In genomic region chr5:98946117-98946620, GRCm38 (mm10) we compare ENCODE assay signal across 29 mouse cellular contexts.
DNase-seq lines count a peak whose midpoint lies in the region; ATAC-seq and TF ChIP-seq lines count a peak whose summit lies in the region.
"Had no signal": no experiment of that assay in that cellular context is flagged by ENCODE, and none has a peak within 500 bp of the region (broad histone marks: within the 10 kb centered on the region; RNA-seq: fewer than 3 reads in every experiment).

No protein-coding gene starts in this region.

- H3K4me2 ChIP-seq in lung, postnatal 0 days (replicated peaks; ENCODE audit: low read depth, low read length) = no peak overlapping the region
- H3K4me2 ChIP-seq: embryonic facial prominence, embryonic 12.5 days; embryonic facial prominence, embryonic 15.5 days; forebrain, embryonic 12.5 days; forebrain, embryonic 15.5 days; heart, embryonic 12.5 days; heart, embryonic 15.5 days; hindbrain, embryonic 13.5 days had no signal

- H3K9me3 ChIP-seq in lung, postnatal 0 days (ENCODE audit: low read length) = no peaks in the 10 kb centered on the region
- H3K9me3 ChIP-seq: embryonic facial prominence, embryonic 12.5 days; embryonic facial prominence, embryonic 15.5 days; forebrain, embryonic 12.5 days; forebrain, embryonic 15.5 days; heart, embryonic 12.5 days; heart, embryonic 15.5 days; hindbrain, embryonic 10.5 days; hindbrain, embryonic 13.5 days had no signal

- H3K27me3 ChIP-seq in lung, postnatal 0 days (replicated peaks; ENCODE audit: insufficient read depth, low read length) = no peaks in the 10 kb centered on the region
- H3K27me3 ChIP-seq: embryonic facial prominence, embryonic 12.5 days; embryonic facial prominence, embryonic 15.5 days; forebrain, embryonic 12.5 days; forebrain, embryonic 15.5 days; heart, embryonic 12.5 days; heart, embryonic 15.5 days; hindbrain, embryonic 13.5 days had no signal

- no peaks in the 10 kb centered on the region for H3K4me1 ChIP-seq in lung, postnatal 0 days (ENCODE audit: insufficient read depth, low read depth, low read length)
- H3K4me1 ChIP-seq: embryonic facial prominence, embryonic 12.5 days; embryonic facial prominence, embryonic 15.5 days; forebrain, embryonic 15.5 days; heart, embryonic 12.5 days; heart, embryonic 15.5 days; hindbrain, embryonic 13.5 days had no signal

- no peaks in the 10 kb centered on the region for H3K36me3 ChIP-seq in lung, postnatal 0 days (ENCODE audit: insufficient read depth, low read length)
- H3K36me3 ChIP-seq: embryonic facial prominence, embryonic 12.5 days; embryonic facial prominence, embryonic 15.5 days; forebrain, embryonic 12.5 days; forebrain, embryonic 15.5 days; heart, embryonic 12.5 days; heart, embryonic 15.5 days; hindbrain, embryonic 10.5 days; hindbrain, embryonic 13.5 days had no signal

- WGBS in lung, postnatal 0 days = 56% methylated on average over 4 of the region's 4 CpGs

- TF ChIP-seq CTCF in lung, postnatal 0 days (IDR thresholded peaks at IDR 0.05) = no peak

- H3K27ac ChIP-seq in lung, postnatal 0 days (ENCODE audit: low read length) = no peak overlapping the region
- H3K27ac ChIP-seq: embryonic facial prominence, embryonic 12.5 days; embryonic facial prominence, embryonic 15.5 days; forebrain, embryonic 12.5 days; forebrain, embryonic 15.5 days; heart, embryonic 15.5 days; hindbrain, embryonic 10.5 days; hindbrain, embryonic 13.5 days had no signal

- peak; percentile 18 for DNase-seq in lung, postnatal 0 days (ENCODE audit: low spot score)
- no peak for DNase-seq in lung, postnatal 4 days
- peak; percentile 75 for DNase-seq in NIH3T3 (ENCODE audit: low read depth)
- DNase-seq in hindlimb bud, embryonic 11.5 days (ENCODE audit: extremely low spot score, low read depth, low spot score) = peak; percentile 41
- no peak for DNase-seq in retina, postnatal 1 day
- DNase-seq in left cerebral cortex, adult 11 months (ENCODE audit: low spot score) = no peak
- DNase-seq: adrenal gland, postnatal 10 days; B cell, adult 2 months; cerebellum, adult 11 months; cerebellum, adult 2 months; cerebellum, adult 9-11 months; cerebellum, postnatal 25 days; gastrocnemius, postnatal 25 days; heart, adult 18-20 months; heart, postnatal 10 days; heart, postnatal 36 days had no signal

- no peak overlapping the region for H3K4me3 ChIP-seq in lung, postnatal 0 days (ENCODE audit: low read depth, low read length)
- H3K4me3 ChIP-seq: embryonic facial prominence, embryonic 12.5 days; embryonic facial prominence, embryonic 15.5 days; erythroblast, embryonic 14.5 days; forebrain, embryonic 12.5 days; forebrain, embryonic 15.5 days; heart, embryonic 12.5 days; heart, embryonic 15.5 days; hindbrain, embryonic 10.5 days; hindbrain, embryonic 13.5 days had no signal

- no peak for ATAC-seq in lung, postnatal 0 days
- ATAC-seq: activated CD4-positive, CD25-positive, alpha-beta regulatory T cell, adult 4 months; CD4-positive, CD25-positive, alpha-beta regulatory T cell, adult 4 months; forebrain, embryonic 15.5 days; hindbrain, embryonic 16.5 days; inflammation-experienced regulatory T-cells, adult 6 months had no signal

- no peak for TF ChIP-seq EP300 in lung, postnatal 0 days (IDR thresholded peaks at IDR 0.05)

- no peak overlapping the region for H3K9ac ChIP-seq in lung, postnatal 0 days (replicated peaks; ENCODE audit: low read depth)
- H3K9ac ChIP-seq: embryonic facial prominence, embryonic 12.5 days; embryonic facial prominence, embryonic 15.5 days; forebrain, embryonic 12.5 days; forebrain, embryonic 15.5 days; heart, embryonic 12.5 days; heart, embryonic 15.5 days; hindbrain, embryonic 13.5 days had no signal

Comparison
In these comparisons a context has a peak if more than half of its experiments do, and no peak if none do; other contexts are left out.
1. DNase-seq: peak in lung, postnatal 0 days (single experiment), NIH3T3 (single experiment) and hindlimb bud, embryonic 11.5 days (single experiment); none in lung, postnatal 4 days (0 of 2), retina, postnatal 1 day (single experiment) and left cerebral cortex, adult 11 months (single experiment).